Mouse (Mus musculus) intestine, postnatal 0 days (tissue): ENCODE measurements around the gene Atxn2. TPM values are rescaled to one million over a fixed set of nuclear protein-coding genes. Genes with fewer than 3 reads are reported as not detected.

ENCODE experiments used
- ATAC-seq: fragments of 200-750 bp; cut with Nextera tagmentation; 2 replicates; pipeline ENCODE4 v1.8.0; 2017; ENCODE audit warnings: mild to moderate bottlenecking, moderate TSS enrichment, moderate library complexity
- H3K27ac ChIP-seq: fragments of 300-500 bp; sonication (generic); 2 replicates; pipeline ENCODE4 v1.5.1; 2014; ENCODE audit warnings: mild to moderate bottlenecking, low read depth, low read length, moderate library complexity
- H3K27me3 ChIP-seq: fragments of 300-500 bp; sonication (generic); replicated peaks from 2 replicates; pipeline ENCODE4 v1.6.1; 2014; ENCODE audit warnings: low read length, mixed read lengths; ENCODE audit not compliant: control insufficient read depth, insufficient read depth
- H3K36me3 ChIP-seq: fragments of 300-500 bp; sonication (generic); 2 replicates; pipeline ENCODE4 v1.6.1; 2014; ENCODE audit warnings: mild to moderate bottlenecking, moderate library complexity; ENCODE audit not compliant: control insufficient read depth, insufficient read depth
- H3K4me1 ChIP-seq: fragments of 300-500 bp; sonication (generic); replicated peaks from 2 replicates; pipeline ENCODE4 v1.6.1; 2014; ENCODE audit warnings: antibody characterized with exemption, low read length, mixed read lengths; ENCODE audit not compliant: control insufficient read depth, insufficient read depth
- H3K4me2 ChIP-seq: fragments of 300-500 bp; sonication (generic); replicated peaks from 2 replicates; pipeline ENCODE4 v1.6.1; 2014; ENCODE audit warnings: low read depth, mild to moderate bottlenecking, moderate library complexity
- H3K4me3 ChIP-seq: fragments of 300-500 bp; sonication (generic); 2 replicates; pipeline ENCODE4 v1.5.1; 2014; ENCODE audit warnings: low read depth, low read length
- H3K9ac ChIP-seq: fragments of 300-500 bp; sonication (generic); 2 replicates; pipeline ENCODE4 v1.6.1; 2014; ENCODE audit warnings: mild to moderate bottlenecking, low read depth, low read length
- H3K9me3 ChIP-seq: fragments of 300-500 bp; sonication (generic); 2 replicates; pipeline ENCODE4 v1.6.1; 2016; ENCODE audit warnings: mixed run types; ENCODE audit not compliant: control insufficient read depth
- CTCF ChIP-seq: sonication (generic); IDR thresholded peaks from 2 replicates; pipeline ENCODE4 v1.5.1; 2016; ENCODE audit warnings: low read depth, mild to moderate bottlenecking, control low read depth, antibody characterized with exemption, moderate library complexity
- WGBS: fragments of 180-500 bp; shearing (Covaris S2); extraction: QIAGEN DNeasy Blood & Tissue Kit; methylation state at CpG from one replicate; pipeline ENCODE4 v1.1.7; 2014; 5-methylcytosine and 5-hydroxymethylcytosine counted together
- polyA plus RNA-seq: library from polyadenylated mRNA; unstranded; fragments of >200 nt; fragmentation: Nextera tagmentation; extraction: Ambion mirVana; gene quantifications from 2 replicates; pipeline ENCODE4 v1.2.1, GENCODE M21; 2015

Gene Atxn2
- polyA plus RNA-seq, 1 experiment from 2014 or later: 54.3 TPM

GRCm38 (mm10) chr5:121704512-121705248 lies 6.5 kb upstream of the Atxn2 start:
- TF ChIP-seq CTCF: no peak
- H3K4me3 ChIP-seq: 0 out of 2 replicates have a peak overlapping the region, but pooled peaks have one; percentile 5
- ATAC-seq: no peak
- H3K4me2 ChIP-seq: peak overlapping the region; percentile 57
- no peak overlapping the region for H3K27ac ChIP-seq
- no peaks in the 10 kb centered on the region for H3K4me1 ChIP-seq
- H3K27me3 ChIP-seq: no peaks in the 10 kb centered on the region
- no peaks in the 10 kb centered on the region for H3K36me3 ChIP-seq
- 9% methylated on average over 20 of the region's 20 CpGs for WGBS
- no peak overlapping the region for H3K9ac ChIP-seq
- H3K9me3 ChIP-seq: no peaks in the 10 kb centered on the region

GRCm38 (mm10) chr5:121710402-121710801 lies 735 bp upstream of the Atxn2 start:
- 35% methylated on average over 2 of the region's 2 CpGs for WGBS
- ATAC-seq: no peak
- Histone ChIP-seq H3K9ac (no peak overlapping the region), H3K4me1 (0 out of 2 replicates have a peak, but pooled peaks cover 4% of the 10 kb centered on the region), H3K27me3 (no peaks in the 10 kb centered on the region), H3K27ac (no peak overlapping the region), H3K4me3 (peak overlapping the region; percentile 88; the same call in 1 of the 2 replicates), H3K36me3 (no peaks in the 10 kb centered on the region), H3K9me3 (no peaks in the 10 kb centered on the region), H3K4me2 (peak overlapping the region; percentile 84)
- TF ChIP-seq CTCF: no peak

GRCm38 (mm10) chr5:121710851-121711173 lies 325 bp upstream of the Atxn2 start:
- Histone ChIP-seq H3K36me3 (no peaks in the 10 kb centered on the region), H3K27ac (peak overlapping the region; percentile 97), H3K4me3 (peak overlapping the region; percentile 88), H3K9me3 (no peaks in the 10 kb centered on the region), H3K27me3 (no peaks in the 10 kb centered on the region), H3K4me1 (0 out of 2 replicates have a peak, but pooled peaks cover 4% of the 10 kb centered on the region), H3K4me2 (peak overlapping the region; percentile 84), H3K9ac (peak overlapping the region; percentile 90)
- WGBS: 1% methylated on average over 12 of the region's 12 CpGs
- ATAC-seq: peak; percentile 37
- TF ChIP-seq CTCF: no peak

GRCm38 (mm10) chr5:121711928-121712231 lies 743 bp downstream of the Atxn2 start:
- peak overlapping the region; percentile 97 for H3K27ac ChIP-seq
- peak; percentile 50 for ATAC-seq
- 0 out of 2 replicates have a peak, but pooled peaks cover 7% of the 10 kb centered on the region for H3K4me1 ChIP-seq
- peak overlapping the region; percentile 84 for H3K4me2 ChIP-seq
- WGBS: 0% methylated on average over 41 of the region's 57 CpGs
- peak overlapping the region; percentile 88 for H3K4me3 ChIP-seq
- no peaks in the 10 kb centered on the region for H3K9me3 ChIP-seq
- no peak for TF ChIP-seq CTCF
- H3K36me3 ChIP-seq: no peaks in the 10 kb centered on the region; the same call in 1 of the 2 replicates
- no peaks in the 10 kb centered on the region for H3K27me3 ChIP-seq
- H3K9ac ChIP-seq: peak overlapping the region; percentile 90

- no peaks in the 10 kb centered on the region; the same call in 1 of the 2 replicates for H3K36me3 ChIP-seq
- 0 out of 2 replicates have a peak, but pooled peaks cover 7% of the 10 kb centered on the region for H3K4me1 ChIP-seq
- under 1% methylated on average over 31 of the region's 66 CpGs for WGBS
- H3K9ac ChIP-seq: peak overlapping the region; percentile 90
- H3K4me2 ChIP-seq: peak overlapping the region; percentile 84
- H3K4me3 ChIP-seq: peak overlapping the region; percentile 88
- ATAC-seq: peak; percentile 23
- no peaks in the 10 kb centered on the region for H3K9me3 ChIP-seq
- H3K27ac ChIP-seq: peak overlapping the region; percentile 97
- no peak for TF ChIP-seq CTCF
- no peaks in the 10 kb centered on the region for H3K27me3 ChIP-seq
Observed at GRCm38 (mm10) chr5:121712232-121712933, 1.2 kb downstream of the Atxn2 start.

GRCm38 (mm10) chr5:121712934-121713538 lies 1.9 kb downstream of the Atxn2 start:
- Histone ChIP-seq H3K9ac (peak overlapping the region; percentile 90), H3K4me1 (0 out of 2 replicates have a peak, but pooled peaks cover 7% of the 10 kb centered on the region), H3K27me3 (no peaks in the 10 kb centered on the region), H3K9me3 (no peaks in the 10 kb centered on the region), H3K4me3 (peak overlapping the region; percentile 88), H3K36me3 (no peaks in the 10 kb centered on the region; the same call in 1 of the 2 replicates), H3K27ac (peak overlapping the region; percentile 97), H3K4me2 (peak overlapping the region; percentile 84)
- under 1% methylated on average over 28 of the region's 32 CpGs for WGBS
- no peak for ATAC-seq
- 0 out of 2 replicates have a peak, but pooled peaks have one; percentile 20 for TF ChIP-seq CTCF
